Mouse (Mus musculus): ENCODE results near the gene Ube4b. TPM values are rescaled to one million over a fixed set of nuclear protein-coding genes. Genes with fewer than 3 reads are reported as not detected.

Ube4b gene
- polyA plus RNA-seq, 1 experiment from 2014 or later = 28.8 TPM

DNA sequence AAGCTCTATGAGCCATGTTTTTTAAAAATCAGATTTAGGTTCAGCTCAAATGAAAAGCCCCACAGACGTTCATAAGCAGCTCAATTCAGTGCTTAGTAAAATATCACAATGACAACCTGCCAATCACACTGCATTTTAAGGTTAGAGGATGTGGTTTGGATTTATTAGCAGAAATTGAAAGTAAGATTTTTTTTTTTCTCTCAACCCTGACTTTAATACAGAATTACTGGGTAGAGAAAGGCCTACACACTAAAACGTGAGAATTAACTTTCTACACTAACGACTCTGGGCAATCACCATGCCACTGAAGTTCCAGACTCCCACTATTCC, 118.1 kb downstream of the Ube4b start:
- peak overlapping the region; percentile 76 for H3K27ac ChIP-seq
- 57% methylated on average over 3 of the region's 3 CpGs for WGBS
- no peak for DNase-seq (ENCODE audit: low spot score)

GRCm38 (mm10) chr4:149307596-149308490, 118.7 kb downstream of the Ube4b start, which contains the start of gene Kif1b:
Gene Kif1b (minus strand): TSS chr4:149307693.
- Histone ChIP-seq H3K27ac (peak within 1 kb of the TSS; percentile 94), H3K9me3 (replicated peaks; ENCODE audit: low read length) (no peaks in the 10 kb centered on the region), H3K27me3 (ENCODE audit: insufficient read depth, low read length) (no peaks in the 10 kb centered on the region), H3K9ac (ENCODE audit: low read depth, low read length) (peak within 1 kb of the TSS; percentile 93), H3K36me3 (ENCODE audit: insufficient read depth, low read length) (no peaks in the 10 kb centered on the region), H3K4me3 (replicated peaks; ENCODE audit: low read depth, low read length) (peak within 1 kb of the TSS; percentile 82), H3K4me2 (ENCODE audit: low read length) (peak within 1 kb of the TSS; percentile 82), H3K4me1 (replicated peaks; ENCODE audit: insufficient read depth, low read length) (no peaks in the 10 kb centered on the region)
- peak; percentile 99 for ATAC-seq (replicated peaks; ENCODE audit: low FRiP score, low read depth)
- DNase-seq (ENCODE audit: low spot score) = peak; percentile 98
- under 1% methylated on average over 79 of the region's 79 CpGs for WGBS
- peak; percentile 98 for TF ChIP-seq CTCF (IDR thresholded peaks at IDR 0.05; ENCODE audit: low read depth)

More for the DNA sequence above, 118.1 kb downstream of the Ube4b start:
- H3K9me3 ChIP-seq (replicated peaks; ENCODE audit: low read length) = no peaks in the 10 kb centered on the region
- H3K4me3 ChIP-seq (replicated peaks; ENCODE audit: low read depth, low read length) = peak overlapping the region; percentile 82
- H3K4me1 ChIP-seq (replicated peaks; ENCODE audit: insufficient read depth, low read length) = no peaks in the 10 kb centered on the region
- no peak for ATAC-seq (replicated peaks; ENCODE audit: low FRiP score, low read depth)
- no peak for TF ChIP-seq CTCF (IDR thresholded peaks at IDR 0.05; ENCODE audit: low read depth)
- H3K9ac ChIP-seq (ENCODE audit: low read depth, low read length) = peak overlapping the region; percentile 93; the same call in 1 of the 2 replicates
- H3K27me3 ChIP-seq (ENCODE audit: insufficient read depth, low read length) = no peaks in the 10 kb centered on the region
- peak overlapping the region; percentile 82 for H3K4me2 ChIP-seq (ENCODE audit: low read length)
- H3K36me3 ChIP-seq (ENCODE audit: insufficient read depth, low read length) = no peaks in the 10 kb centered on the region

DNA sequence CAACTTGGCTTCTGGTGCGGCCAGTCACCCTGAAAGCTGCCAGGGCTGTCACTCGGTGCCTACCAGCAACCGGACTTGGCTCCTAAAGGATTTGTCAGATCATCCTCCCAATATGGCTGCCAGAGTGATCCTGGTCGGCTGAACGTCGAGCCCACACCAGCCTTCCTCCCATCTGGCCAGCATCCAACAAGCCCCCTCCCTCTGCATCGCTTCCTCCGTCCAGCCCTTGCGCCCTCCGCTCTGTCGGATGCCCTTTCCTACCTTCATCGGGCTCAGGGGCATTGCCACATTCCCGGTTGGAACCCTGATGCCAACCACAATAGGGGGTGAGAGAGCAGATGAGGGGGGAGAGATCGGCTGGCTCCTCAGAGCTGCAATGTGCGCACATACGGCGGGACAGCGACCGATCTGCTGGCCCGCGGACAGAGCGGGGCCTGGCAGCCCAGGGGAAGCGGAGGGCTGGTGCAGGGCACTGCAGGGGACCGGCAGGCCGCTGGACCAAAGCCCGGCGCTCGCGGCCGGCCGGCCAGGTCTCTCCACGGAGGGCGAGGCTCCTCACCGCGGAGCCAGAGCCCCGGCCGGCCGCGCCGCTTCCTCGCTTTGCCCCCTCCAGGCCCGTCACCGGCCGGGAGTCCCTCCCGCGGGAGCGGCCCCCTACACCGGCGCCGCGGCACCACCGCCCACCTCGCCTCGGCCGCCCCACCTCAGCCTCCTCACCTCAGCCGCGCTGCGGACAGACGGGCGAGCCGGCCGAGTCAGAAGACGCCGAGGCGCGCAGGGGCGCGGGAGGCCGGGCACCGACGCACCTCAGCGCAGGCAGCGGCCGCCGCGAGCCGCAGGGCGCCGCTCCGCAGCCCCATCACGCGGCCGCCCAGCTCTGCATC, 119.6 kb downstream of the Ube4b start:
- 0% methylated on average over 53 of the region's 83 CpGs for WGBS
- ATAC-seq (replicated peaks; ENCODE audit: low FRiP score, low read depth) (peak; percentile 79), DNase-seq (ENCODE audit: low spot score) (peak; percentile 72)
- no peaks in the 10 kb centered on the region for H3K4me1 ChIP-seq (replicated peaks; ENCODE audit: insufficient read depth, low read length)
- peak overlapping the region; percentile 82 for H3K4me2 ChIP-seq (ENCODE audit: low read length)
- H3K36me3 ChIP-seq (ENCODE audit: insufficient read depth, low read length) = no peaks in the 10 kb centered on the region
- H3K27ac ChIP-seq = peak overlapping the region; percentile 94
- H3K27me3 ChIP-seq (ENCODE audit: insufficient read depth, low read length) = no peaks in the 10 kb centered on the region
- no peak for TF ChIP-seq CTCF (IDR thresholded peaks at IDR 0.05; ENCODE audit: low read depth)
- peak overlapping the region; percentile 82 for H3K4me3 ChIP-seq (replicated peaks; ENCODE audit: low read depth, low read length)
- H3K9me3 ChIP-seq (replicated peaks; ENCODE audit: low read length) = no peaks in the 10 kb centered on the region
- peak overlapping the region; percentile 93 for H3K9ac ChIP-seq (ENCODE audit: low read depth, low read length)

GRCm38 (mm10) chr4:149305761-149306711, 120.5 kb downstream of the Ube4b start:
- H3K4me1 ChIP-seq (replicated peaks; ENCODE audit: insufficient read depth, low read length) = no peaks in the 10 kb centered on the region
- no peak for TF ChIP-seq CTCF (IDR thresholded peaks at IDR 0.05; ENCODE audit: low read depth)
- DNase-seq (ENCODE audit: low spot score) = no peak
- no peak for ATAC-seq (replicated peaks; ENCODE audit: low FRiP score, low read depth)
- no peaks in the 10 kb centered on the region for H3K36me3 ChIP-seq (ENCODE audit: insufficient read depth, low read length)
- H3K4me2 ChIP-seq (ENCODE audit: low read length) = peak overlapping the region; percentile 82
- WGBS = 40% methylated on average over 14 of the region's 14 CpGs
- H3K27ac ChIP-seq = peak overlapping the region; percentile 94
- H3K27me3 ChIP-seq (ENCODE audit: insufficient read depth, low read length) = no peaks in the 10 kb centered on the region
- H3K9me3 ChIP-seq (replicated peaks; ENCODE audit: low read length) = no peaks in the 10 kb centered on the region
- peak overlapping the region; percentile 93 for H3K9ac ChIP-seq (ENCODE audit: low read depth, low read length)
- H3K4me3 ChIP-seq (replicated peaks; ENCODE audit: low read depth, low read length) = peak overlapping the region; percentile 82

GRCm38 (mm10) chr4:149304466-149304865, 122.1 kb downstream of the Ube4b start:
- no peak for DNase-seq (ENCODE audit: low spot score)
- no peaks in the 10 kb centered on the region for H3K4me1 ChIP-seq (replicated peaks; ENCODE audit: insufficient read depth, low read length)

More at GRCm38 (mm10) chr4:149304466-149304865, 122.1 kb downstream of the Ube4b start:
- no peaks in the 10 kb centered on the region for H3K9me3 ChIP-seq (replicated peaks; ENCODE audit: low read length)
- H3K9ac ChIP-seq (ENCODE audit: low read depth, low read length) = no peak overlapping the region
- no peak overlapping the region for H3K4me3 ChIP-seq (replicated peaks; ENCODE audit: low read depth, low read length)
- H3K4me2 ChIP-seq (ENCODE audit: low read length) = no peak overlapping the region
- no peak overlapping the region for H3K27ac ChIP-seq
- WGBS = 83% methylated on average over 1 of the region's 1 CpGs
- ATAC-seq (replicated peaks; ENCODE audit: low FRiP score, low read depth) = no peak
- no peak for TF ChIP-seq CTCF (IDR thresholded peaks at IDR 0.05; ENCODE audit: low read depth)
- H3K36me3 ChIP-seq (ENCODE audit: insufficient read depth, low read length) = no peaks in the 10 kb centered on the region
- no peaks in the 10 kb centered on the region for H3K27me3 ChIP-seq (ENCODE audit: insufficient read depth, low read length)
